Mouse (Mus musculus) embryo, embryonic 9.5 days (tissue): ENCODE measurements around the gene Zfpm1.

Experiments
- DNase-seq: peaks from one replicate; pipeline ENCODE4 v3.0.0-alpha.2; 2017; ENCODE audit errors: extremely low spot score

The Zfpm1 gene

GRCm38 (mm10) chr8:122282035-122282358 lies at the start of gene Zfpm1:
Gene Zfpm1 (plus strand): TSS chr8:122282141.
- no peak for DNase-seq

DNA sequence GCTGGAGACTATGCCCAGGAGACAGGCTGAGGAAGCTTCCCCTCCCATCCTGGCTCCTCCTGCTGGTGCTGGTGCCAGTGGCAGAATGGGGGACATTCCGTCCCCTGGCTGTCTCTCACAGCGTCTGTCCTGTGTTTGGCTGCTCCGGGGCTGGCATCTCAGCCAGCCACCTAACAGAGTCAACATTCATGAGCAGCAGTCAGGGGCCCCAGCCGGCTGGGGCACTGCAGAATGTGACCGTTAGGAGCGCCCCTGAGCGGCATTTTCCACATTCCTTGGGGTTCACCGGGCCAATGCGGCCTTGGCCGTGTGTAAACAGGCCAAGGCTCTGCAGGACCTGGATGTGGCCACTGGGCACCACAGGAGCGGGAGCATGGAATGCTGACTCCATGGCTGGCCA lies 47.9 kb upstream of the Zfpm1 start:
- DNase-seq = peak; percentile 59

DNA sequence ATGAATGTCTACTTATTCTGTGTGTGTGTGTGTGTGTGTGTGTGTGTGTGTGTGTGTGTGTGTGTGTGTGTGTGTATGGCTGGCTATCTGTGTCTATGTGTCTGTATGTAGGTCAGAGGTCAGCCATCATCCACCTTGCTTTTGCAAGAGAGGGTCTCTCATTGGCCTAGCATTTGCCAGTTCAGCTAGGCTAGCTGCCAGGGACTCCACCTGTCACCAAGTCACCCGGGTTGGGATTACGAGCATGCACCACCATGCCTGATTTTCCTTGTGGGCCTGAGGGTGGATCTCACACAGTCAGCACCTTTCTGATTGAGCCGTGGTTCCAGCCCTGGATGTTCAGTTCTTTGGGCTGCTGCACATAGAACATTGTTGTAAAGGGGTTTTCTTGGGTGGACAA lies 45.4 kb upstream of the Zfpm1 start:
- no peak for DNase-seq

DNA sequence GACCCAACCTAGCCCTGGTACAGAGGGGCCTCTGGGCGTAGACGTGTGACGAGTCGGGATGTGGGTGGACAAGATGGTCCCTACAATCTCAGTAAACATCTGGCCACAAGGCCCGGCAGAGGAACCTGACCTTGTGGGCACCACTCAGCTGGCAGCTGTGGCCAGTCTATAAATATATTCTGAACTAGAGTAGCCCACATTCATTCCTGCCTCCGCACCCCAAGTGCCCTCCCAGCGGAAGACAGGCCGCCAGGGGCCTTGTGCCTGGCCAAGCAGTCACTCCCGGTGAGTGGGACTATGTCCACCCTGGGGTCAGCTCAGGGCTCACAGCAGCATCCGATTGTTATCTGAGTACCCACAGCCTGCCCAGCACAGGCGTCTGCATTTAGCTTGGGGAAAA lies 43.7 kb upstream of the Zfpm1 start:
- no peak for DNase-seq

DNA sequence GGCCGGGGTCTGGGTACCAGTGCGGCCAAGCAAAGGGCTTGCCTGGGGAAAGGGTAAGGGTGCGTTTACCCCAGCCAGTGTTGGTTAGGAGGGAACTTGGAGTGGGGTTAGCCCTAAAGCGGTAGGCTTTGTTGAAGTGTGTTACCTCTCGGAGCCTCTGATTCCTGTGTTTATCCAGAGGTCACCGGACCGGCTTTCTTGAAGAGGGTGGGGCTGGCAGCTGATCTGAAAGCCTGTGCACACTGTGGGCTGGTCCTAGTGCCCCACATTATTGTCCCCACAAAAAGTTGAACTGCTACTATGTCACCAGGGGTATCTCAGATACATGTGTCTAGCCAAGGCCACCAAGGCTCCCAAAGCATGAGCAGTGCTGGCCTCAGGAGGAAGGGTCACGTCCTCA lies 43.2 kb upstream of the Zfpm1 start:
- no peak for DNase-seq

DNA sequence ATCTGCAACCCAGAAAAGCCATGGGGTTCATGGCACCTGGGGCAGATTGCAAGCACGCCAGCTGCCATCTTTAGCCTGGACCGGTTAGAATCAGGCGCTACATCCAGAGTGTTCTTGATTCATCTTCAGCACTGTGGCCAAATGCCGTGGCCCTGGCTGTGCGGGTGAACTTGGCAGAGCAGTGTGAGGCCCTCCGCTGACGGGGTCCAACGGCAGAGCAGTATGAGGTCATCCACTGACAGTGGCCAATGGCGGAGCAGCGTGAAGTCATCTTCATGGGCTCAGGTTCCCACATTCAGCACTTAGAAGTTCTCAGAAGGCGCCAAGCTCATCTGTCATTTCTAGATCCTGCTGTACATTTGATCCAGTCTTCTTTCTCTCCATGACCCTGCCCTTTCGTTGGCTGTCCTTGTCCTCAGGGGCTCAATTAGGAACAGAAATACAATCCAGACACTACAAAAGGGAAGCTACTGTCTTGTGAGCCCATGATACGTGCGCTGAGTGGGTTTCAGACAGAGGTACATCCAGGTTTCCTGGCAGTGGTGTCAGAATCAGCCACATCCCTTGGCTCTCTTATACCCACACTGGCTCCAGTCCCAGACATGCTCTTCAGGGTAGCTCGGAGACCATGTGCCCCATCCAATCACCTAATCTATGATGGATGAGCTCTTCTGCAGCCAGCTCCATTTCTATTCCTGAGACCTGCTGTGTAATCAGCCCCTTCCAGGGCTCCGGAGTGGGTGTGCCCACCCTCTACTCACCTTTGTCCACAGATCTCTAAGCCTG lies 41.5 kb upstream of the Zfpm1 start:
- no peak for DNase-seq

- DNase-seq = no peak
Observed at GRCm38 (mm10) chr8:122243310-122243709, 38.6 kb upstream of the Zfpm1 start.

DNA sequence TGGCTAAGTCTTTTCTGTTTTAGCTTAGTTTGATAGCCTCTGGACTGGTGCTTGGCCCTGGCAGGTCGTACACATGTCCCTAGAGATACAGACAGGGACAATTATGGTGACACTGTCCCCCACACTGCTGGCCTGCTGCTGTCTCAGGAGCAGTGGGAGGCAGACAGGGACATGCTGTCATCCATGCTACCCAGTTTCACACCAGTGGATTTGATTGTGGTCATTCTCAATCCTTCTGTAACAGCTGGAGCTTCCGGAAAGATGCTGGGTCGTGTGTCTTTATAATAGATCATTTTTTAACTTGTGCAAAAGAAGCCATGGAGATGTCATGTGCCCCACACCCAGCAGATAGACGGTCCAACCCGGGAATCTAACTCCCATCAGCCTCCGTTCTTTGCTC lies 36.8 kb upstream of the Zfpm1 start:
- no peak for DNase-seq

DNA sequence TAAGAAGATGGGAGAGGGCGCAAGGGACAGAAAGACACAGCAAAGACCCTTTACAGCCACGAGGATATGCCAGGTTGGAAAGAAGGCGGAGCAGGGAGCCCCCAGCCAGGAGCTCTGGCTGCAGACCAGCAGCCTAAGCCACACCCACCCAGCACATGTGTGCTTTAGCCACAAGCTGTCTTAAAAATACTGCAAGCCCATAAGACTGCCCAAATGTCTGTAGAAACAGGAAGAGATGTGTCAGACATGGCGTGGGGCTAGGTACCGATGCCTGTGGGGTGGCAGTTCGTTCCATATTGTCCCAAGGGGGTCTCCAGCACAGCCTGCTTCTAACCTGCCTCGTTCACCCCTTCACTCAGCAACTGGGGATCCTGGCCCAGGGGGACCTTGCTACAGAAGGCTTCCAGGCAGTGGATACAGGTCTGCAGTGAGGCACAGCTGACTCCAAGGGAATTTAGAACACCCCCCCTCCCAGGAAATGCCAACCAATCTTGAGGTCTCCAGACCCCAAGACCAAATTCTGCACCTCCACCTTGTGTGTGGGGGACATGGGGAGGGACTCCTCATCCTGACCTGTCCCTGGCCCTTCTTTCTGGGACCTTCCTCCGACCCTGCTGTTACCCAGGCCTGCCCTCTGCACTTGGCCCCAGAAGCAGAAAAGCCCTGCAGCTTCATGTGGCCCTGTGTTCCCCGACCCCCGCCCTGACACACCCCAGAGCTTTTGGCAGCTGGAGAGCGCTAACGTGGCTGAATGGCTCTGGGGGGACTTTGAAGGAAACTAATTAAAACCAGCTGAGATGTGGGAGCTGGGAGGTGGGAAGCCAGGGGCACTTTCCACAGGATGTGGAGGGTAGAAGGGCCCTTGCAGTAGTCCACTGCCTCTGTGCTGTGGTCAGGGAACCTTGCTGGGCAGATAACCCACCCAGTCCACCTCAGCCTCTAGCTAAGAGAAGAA lies 35.4 kb upstream of the Zfpm1 start:
- no peak for DNase-seq

GRCm38 (mm10) chr8:122251739-122252138 lies 30.2 kb upstream of the Zfpm1 start:
- no peak for DNase-seq

DNA sequence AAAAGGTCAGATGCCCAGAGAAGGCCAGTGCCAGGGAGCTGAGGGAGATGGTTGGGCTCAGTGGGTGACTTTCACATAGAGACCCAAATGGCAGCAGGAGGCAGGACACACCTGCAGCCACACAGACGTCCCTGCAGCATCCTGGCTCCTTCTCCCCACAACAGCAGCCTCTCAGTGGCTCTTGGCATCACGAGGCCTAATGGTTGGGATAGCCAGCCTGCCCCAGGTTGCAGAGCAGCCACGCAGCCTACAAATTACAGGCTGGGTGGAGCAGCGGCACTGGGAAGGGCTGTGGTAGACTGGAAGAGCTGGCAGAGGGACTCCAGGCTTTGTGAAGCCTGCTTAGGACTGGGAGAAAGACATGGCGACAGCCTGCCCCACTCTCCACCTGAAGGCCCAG lies 29.6 kb upstream of the Zfpm1 start:
- no peak for DNase-seq

GRCm38 (mm10) chr8:122259351-122259750 lies 22.6 kb upstream of the Zfpm1 start:
- DNase-seq = peak; percentile 76

DNA sequence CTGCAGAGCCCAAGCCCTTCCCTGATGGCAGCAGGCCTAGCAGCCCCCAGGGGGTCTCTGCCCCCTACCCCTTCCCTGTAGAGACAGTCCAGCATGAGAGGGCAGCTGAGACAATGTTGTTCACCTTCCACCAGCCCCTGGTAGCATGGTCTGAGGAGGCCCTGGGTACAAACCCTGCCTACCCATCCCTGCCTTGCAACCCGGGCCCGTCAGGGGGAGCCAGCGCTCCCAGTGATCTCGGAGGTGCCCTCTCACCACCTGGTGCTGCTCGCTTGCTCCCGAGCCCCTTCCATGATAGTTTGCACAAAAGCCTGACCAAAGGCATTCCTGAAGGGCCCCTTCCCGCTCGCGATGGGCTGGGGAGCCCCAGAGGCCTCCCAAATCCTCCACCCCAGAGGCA lies 21.2 kb upstream of the Zfpm1 start:
- DNase-seq = no peak

DNA sequence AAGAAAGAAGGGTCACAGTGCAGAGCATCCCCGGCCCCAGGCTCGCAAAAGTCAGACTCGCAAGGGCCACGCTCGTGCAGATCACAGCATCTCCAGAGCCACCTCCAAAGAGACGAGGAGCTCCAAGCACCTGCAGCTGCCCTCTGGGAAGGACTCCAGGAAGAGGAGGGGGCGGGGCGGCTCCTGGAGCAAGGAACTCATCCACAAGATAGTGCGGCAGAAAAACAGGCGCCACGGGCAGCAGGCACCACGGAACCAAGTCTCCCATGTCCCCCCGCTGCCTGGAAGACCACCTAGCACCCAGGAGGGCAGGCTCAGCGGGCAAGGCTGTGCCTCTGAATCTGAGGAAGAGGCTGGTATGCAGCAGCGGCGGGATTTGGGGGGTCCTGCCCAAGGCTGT lies 19.1 kb upstream of the Zfpm1 start:
- DNase-seq = no peak

GRCm38 (mm10) chr8:122264243-122264642 lies 17.7 kb upstream of the Zfpm1 start:
- DNase-seq = no peak

- no peak for DNase-seq
Observed at GRCm38 (mm10) chr8:122265522-122265921, 16.4 kb upstream of the Zfpm1 start.

DNA sequence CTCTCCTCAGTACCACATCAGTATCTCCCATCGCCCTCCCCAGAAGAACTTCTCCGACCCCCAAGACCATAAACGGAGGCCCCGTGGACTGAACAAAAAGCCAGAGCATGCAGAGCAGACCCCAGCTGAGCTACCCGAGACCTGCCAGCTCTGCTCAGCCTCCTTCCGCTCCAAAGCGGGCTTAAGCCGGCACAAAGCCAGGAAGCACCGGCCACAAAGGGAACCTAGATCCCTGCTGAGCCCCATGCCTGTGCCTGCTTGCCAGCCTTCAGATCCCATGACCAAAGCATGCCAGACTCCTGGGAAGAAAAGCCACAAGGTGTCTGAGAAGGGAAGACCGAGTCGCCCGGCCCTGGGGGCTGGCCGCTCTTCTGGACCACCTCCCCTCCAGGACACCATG lies 15.1 kb upstream of the Zfpm1 start:
- no peak for DNase-seq

GRCm38 (mm10) chr8:122268861-122269260 lies 13.1 kb upstream of the Zfpm1 start:
- DNase-seq = no peak

DNA sequence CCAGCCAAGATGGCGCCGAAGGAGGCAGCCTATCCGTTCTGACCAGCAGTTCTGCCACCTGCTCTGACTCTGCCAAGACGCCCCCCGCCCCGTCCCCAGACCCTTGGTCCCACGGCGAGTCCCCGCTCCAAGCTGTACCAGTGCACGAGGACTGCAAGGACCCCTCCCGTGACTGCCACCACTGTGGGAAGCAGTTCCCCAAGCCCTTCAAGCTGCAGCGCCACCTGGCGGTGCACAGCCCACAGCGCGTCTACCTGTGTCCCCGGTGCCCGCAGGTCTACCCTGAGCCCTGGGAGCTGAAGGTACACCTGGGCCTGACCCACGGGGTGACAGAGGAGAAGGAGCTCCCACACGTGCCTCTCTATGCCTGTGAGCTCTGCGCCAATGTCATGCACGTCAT lies 12.5 kb upstream of the Zfpm1 start:
- peak; percentile 82 for DNase-seq

DNA sequence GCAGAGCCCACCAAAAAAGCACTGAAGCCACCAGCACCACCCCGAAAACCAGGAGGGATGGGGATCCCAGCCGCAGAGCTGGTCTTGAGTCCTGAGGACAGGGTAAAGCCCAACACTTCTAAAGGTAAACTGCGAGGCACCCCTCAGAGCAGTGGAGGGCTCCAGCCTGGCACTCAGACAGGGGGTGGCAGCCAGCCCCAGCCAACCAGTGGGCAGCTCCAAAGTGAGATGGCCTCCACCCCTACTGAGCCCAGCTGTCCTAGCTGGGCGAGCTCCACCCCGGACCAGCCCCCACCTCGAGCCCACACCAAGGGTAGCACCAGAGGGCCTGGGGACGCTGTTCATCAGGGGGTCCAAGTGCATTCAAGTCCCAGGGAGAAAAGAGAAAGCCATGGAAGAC lies 11.4 kb upstream of the Zfpm1 start:
- DNase-seq = no peak

- DNase-seq = peak; percentile 85
Observed at GRCm38 (mm10) chr8:122273152-122273551, 8.8 kb upstream of the Zfpm1 start.

DNA sequence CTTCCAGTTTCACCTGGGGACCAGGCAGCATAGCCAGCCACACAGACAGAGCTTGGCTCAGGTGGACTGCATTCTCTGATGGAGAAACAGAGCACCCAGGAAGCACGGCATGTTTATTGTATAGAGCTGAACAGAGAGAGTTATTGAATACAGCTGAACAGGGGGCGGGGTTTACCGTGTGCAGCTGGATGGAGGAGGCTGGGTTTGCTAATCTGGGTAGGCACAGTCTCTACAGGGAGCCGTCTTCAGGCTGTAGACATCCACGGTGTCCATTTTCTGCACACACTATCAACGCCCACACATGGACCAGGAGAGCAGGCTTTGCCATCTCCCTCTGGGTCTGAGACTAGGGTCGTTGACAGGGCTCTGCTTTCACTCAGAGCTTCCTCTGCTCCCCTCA lies 8.1 kb upstream of the Zfpm1 start:
- no peak for DNase-seq
